Mouse (Mus musculus): ENCODE data around the gene Polr3a. TPM values are rescaled to one million over a fixed set of nuclear protein-coding genes. Genes with fewer than 3 reads are reported as not detected.
"Not testable (repeated sequence)": the region's sequence is repeated elsewhere in the genome, so short reads cannot be mapped to it uniquely, and the experiment has no call there.

Polr3a gene
- polyA plus RNA-seq, 1 experiment, result 11.4 TPM

- DNase-seq (ENCODE audit: low spot score), result no peak
These were observed 6.4 kb upstream of the Polr3a start for GRCm38 (mm10) chr14:24493256-24493655.

GRCm38 (mm10) chr14:24491266-24491981 is 4.6 kb upstream of the Polr3a start:
- DNase-seq (ENCODE audit: low spot score), result no peak

- peak; percentile 87 for DNase-seq (ENCODE audit: low spot score)
These were observed 3.8 kb upstream of the Polr3a start for GRCm38 (mm10) chr14:24490468-24491265.

GRCm38 (mm10) chr14:24489772-24490171 is 2.9 kb upstream of the Polr3a start:
- not testable (repeated sequence) for DNase-seq (ENCODE audit: low spot score)

- DNase-seq (ENCODE audit: low spot score), result no peak
These were observed 554 bp downstream of the Polr3a start for GRCm38 (mm10) chr14:24486241-24486767.

DNA sequence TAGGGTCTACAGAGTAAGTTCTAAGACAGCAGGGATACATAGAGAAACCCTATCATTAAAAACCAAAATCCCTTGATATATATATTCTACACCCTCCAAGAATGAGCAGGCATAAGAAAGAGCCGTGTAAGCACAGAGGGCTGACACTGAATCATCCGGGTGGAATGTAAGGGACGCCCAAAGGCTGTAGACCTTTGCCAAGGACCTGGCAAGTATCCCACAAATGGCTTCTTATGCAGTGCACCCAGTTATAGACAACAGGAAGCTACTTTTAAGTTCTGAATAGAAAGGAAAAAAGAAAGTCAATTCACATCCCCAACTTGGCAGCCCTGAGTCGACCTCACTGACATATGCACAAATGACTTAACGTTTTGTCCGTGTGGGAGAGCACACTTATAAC is 18.1 kb downstream of the Polr3a start:
- no peak for DNase-seq (ENCODE audit: low spot score)

GRCm38 (mm10) chr14:24458191-24458590 is 28.7 kb downstream of the Polr3a start:
- no peak for DNase-seq (ENCODE audit: low spot score)

GRCm38 (mm10) chr14:24443529-24443928 is 43.3 kb downstream of the Polr3a start:
- not testable (repeated sequence) for DNase-seq (ENCODE audit: low spot score)

Other genes with a start within 250 kb of the Polr3a start
- 19.2 and 24.0 TPM in 2 replicates for gene Dlg5, start 241.1 kb downstream of the Polr3a start, polyA plus RNA-seq (2012; rRNA removed)
- gene E330034G19Rik, start 193.8 kb downstream of the Polr3a start, polyA plus RNA-seq (2012; rRNA removed), result not detected in 2 replicates
- 3,174 and 4,024 TPM in 2 replicates for gene Rps24, start 67 bp upstream of the Polr3a start, polyA plus RNA-seq (2012; rRNA removed)

All from urinary bladder, adult 2 months (tissue).